Mouse (Mus musculus): ENCODE results near the gene Zbtb12. TPM values are rescaled to one million over a fixed set of nuclear protein-coding genes. Genes with fewer than 3 reads are reported as not detected.

Gene Zbtb12
- total and polyA plus RNA-seq, 3 experiments = 7.6 to 24.3 TPM; not detected in 1

- no peak for TF ChIP-seq TAL1 (IDR thresholded peaks at IDR 0.05; ENCODE audit: low read length)
Measured at GRCm38 (mm10) chr17:34937960-34938505, 58.8 kb downstream of the Zbtb12 start (continued).

DNA sequence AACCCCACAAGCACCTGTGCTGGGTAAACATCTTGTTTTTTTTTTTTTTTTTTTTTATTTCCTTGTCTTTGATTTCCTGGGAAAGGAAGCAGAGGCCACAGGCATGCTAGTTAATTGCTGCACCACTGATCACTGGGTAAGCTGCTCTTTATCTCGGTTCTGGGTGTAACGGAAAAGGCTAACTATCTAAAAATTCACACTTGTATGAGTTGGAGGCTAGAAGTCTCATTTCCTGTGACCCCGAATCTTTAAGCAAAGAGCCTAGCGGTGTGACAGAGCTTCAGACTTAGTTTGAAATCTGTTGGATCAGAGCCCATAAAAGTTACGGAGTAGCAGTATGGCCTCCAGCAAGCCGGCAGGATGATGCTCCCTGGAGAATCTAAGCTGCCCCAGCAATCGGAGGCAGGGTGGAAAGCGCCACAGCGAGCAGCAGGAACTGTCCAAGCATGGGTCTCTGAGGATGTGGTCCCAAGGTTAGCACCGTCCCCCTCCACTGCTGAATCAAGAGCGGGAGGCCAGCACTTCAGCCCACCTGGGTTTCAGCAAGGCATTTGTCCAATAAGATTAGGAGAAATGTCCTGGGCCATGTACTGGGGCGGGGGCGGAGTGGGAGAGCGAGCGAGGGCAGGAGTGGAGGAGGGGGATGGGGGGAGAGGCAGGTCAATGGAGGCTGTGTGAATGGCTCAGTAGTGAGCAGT is 62.2 kb downstream of the Zbtb12 start:
- Histone ChIP-seq H3K27me3 (ENCODE audit: control insufficient read depth in 1 of 2, insufficient read depth in 2 of 2, low read length in 2 of 2) (no peaks in the 10 kb centered on the region), H3K9ac (ENCODE audit: control insufficient read depth, low read depth, low read length, poor library complexity, severe bottlenecking) (peak overlapping the region; percentile 66), H3K36me3 (ENCODE audit: control insufficient read depth in 1 of 2, insufficient read depth in 2 of 2, low read length in 2 of 2) (peaks cover 0 to 13% of the 10 kb centered on the region in 2 experiments; a peak in 2 of 4 replicates), H3K4me3 (ENCODE audit: control insufficient read depth in 1 of 2, insufficient read depth in 1 of 2, low read depth in 2 of 2, low read length in 2 of 2) (peak overlapping the region; percentile 45 to 54), H3K9me3 (replicated peaks; ENCODE audit: insufficient read depth, low read length) (no peaks in the 10 kb centered on the region), H3K4me1 (ENCODE audit: control insufficient read depth in 1 of 2, insufficient read depth in 2 of 2, low read length in 2 of 2) (peaks cover 2 to 10% of the 10 kb centered on the region in 2 experiments), H3K27ac (ENCODE audit: control insufficient read depth, low read depth, low read length) (peak overlapping the region; percentile 96), H3K79me2 (ENCODE audit: control insufficient read depth, insufficient read depth, low read length, poor library complexity) (no peaks in the 10 kb centered on the region)
- no peak for TF ChIP-seq POLR2AphosphoS5 (IDR thresholded peaks at IDR 0.05; ENCODE audit: borderline replicate concordance, low read depth, low read length)
- peak; percentile 64 for TF ChIP-seq HCFC1 (IDR thresholded peaks at IDR 0.05; ENCODE audit: low read depth, low read length)
- TF ChIP-seq MAX (IDR thresholded peaks at IDR 0.05; ENCODE audit: low read length) = no peak
- peak; percentile 46 for TF ChIP-seq ETS1 (IDR thresholded peaks at IDR 0.05; ENCODE audit: low read depth, low read length)
- no peak for TF ChIP-seq CTCF (IDR thresholded peaks at IDR 0.05 in 2 of 3, conservative IDR thresholded peaks at IDR 0.05 in 1 of 3; ENCODE audit: control insufficient read depth in 1 of 3, insufficient read depth in 1 of 3, low read depth in 2 of 3, low read length in 3 of 3, poor library complexity in 1 of 3, severe bottlenecking in 1 of 3)
- TF ChIP-seq ZNF384 (IDR thresholded peaks at IDR 0.05; ENCODE audit: low read depth, low read length) = peak; percentile 91
- peak; percentile 78 for TF ChIP-seq MYB (IDR thresholded peaks at IDR 0.05; ENCODE audit: low read depth, low read length)
- TF ChIP-seq SIN3A (IDR thresholded peaks at IDR 0.05; ENCODE audit: low read length) = peak; percentile 79
- TF ChIP-seq TAL1 (IDR thresholded peaks at IDR 0.05; ENCODE audit: low read length) = no peak
- TF ChIP-seq TCF12 (IDR thresholded peaks at IDR 0.05; ENCODE audit: low read depth, low read length) = peak; percentile 61; the same call in 1 of the 2 replicates
- no peak for TF ChIP-seq TBP (IDR thresholded peaks at IDR 0.05; ENCODE audit: low read depth, low read length)
- peak; percentile 72 to 88 for TF ChIP-seq EP300 (IDR thresholded peaks at IDR 0.05; ENCODE audit: low read depth in 1 of 2, low read length in 2 of 2)
- TF ChIP-seq JUND (IDR thresholded peaks at IDR 0.05; ENCODE audit: low read depth, low read length) = 0 out of 2 replicates have a peak, but pooled peaks have one; percentile 19
- no peak for TF ChIP-seq MAFK (IDR thresholded peaks at IDR 0.05; ENCODE audit: borderline replicate concordance, low read depth, low read length)
- TF ChIP-seq GATA1 (IDR thresholded peaks at IDR 0.05; ENCODE audit: low read depth, low read length) = peak; percentile 81
- peak in 1 of 2 experiments; percentile 39; a peak in 1 of 4 replicates for TF ChIP-seq POLR2A (IDR thresholded peaks at IDR 0.05; ENCODE audit: control insufficient read depth in 1 of 2, insufficient read depth in 1 of 2, low read depth in 1 of 2, low read length in 2 of 2, poor library complexity in 1 of 2)
- TF ChIP-seq MYC (IDR thresholded peaks at IDR 0.05; ENCODE audit: low read depth, low read length) = no peak
- peak; percentile 59; the same call in 1 of the 2 replicates for TF ChIP-seq ELF1 (IDR thresholded peaks at IDR 0.05; ENCODE audit: low read depth, low read length)
- no peak for TF ChIP-seq ZC3H11A (IDR thresholded peaks at IDR 0.05; ENCODE audit: low read depth, low read length)
- no peak for TF ChIP-seq MEF2A (IDR thresholded peaks at IDR 0.05; ENCODE audit: extremely low read depth, insufficient replicate concordance, low read depth, low read length, poor library complexity, severe bottlenecking)
- peak; percentile 66 for TF ChIP-seq RCOR1 (IDR thresholded peaks at IDR 0.05; ENCODE audit: low read depth, low read length)
- TF ChIP-seq MAZ (IDR thresholded peaks at IDR 0.05; ENCODE audit: low read depth, low read length) = no peak
- TF ChIP-seq MXI1 (IDR thresholded peaks at IDR 0.05; ENCODE audit: low read depth, low read length) = no peak
- no peak for TF ChIP-seq USF1 (IDR thresholded peaks at IDR 0.05; ENCODE audit: low read depth, low read length)
- TF ChIP-seq GABPA (IDR thresholded peaks at IDR 0.05; ENCODE audit: low read depth, low read length) = no peak
- DNase-seq (ENCODE audit: low read depth, low spot score) = peak; percentile 82
